Mouse (Mus musculus) forebrain, embryonic 12.5 days (tissue): ENCODE data around the gene C1qtnf4. TPM values are rescaled to one million over a fixed set of nuclear protein-coding genes. Genes with fewer than 3 reads are reported as not detected.

Experiments used
- ATAC-seq: fragments of 200-750 bp; cut with Nextera tagmentation; 2 replicates; pipeline ENCODE4 v1.8.0; 2017; ENCODE audit warnings: moderate TSS enrichment; ENCODE audit not compliant: low FRiP score
- H3K27ac ChIP-seq: fragments of 300-500 bp; sonication (generic); 2 replicates; pipeline ENCODE4 v1.5.1; 2016; ENCODE audit warnings: mild to moderate bottlenecking
- H3K27me3 ChIP-seq: fragments of 300-500 bp; sonication (generic); 2 replicates; pipeline ENCODE4 v1.6.1; 2016; ENCODE audit warnings: mild to moderate bottlenecking
- H3K36me3 ChIP-seq: fragments of 300-500 bp; sonication (generic); replicated peaks from 2 replicates; pipeline ENCODE4 v1.6.1; 2016; ENCODE audit warnings: mild to moderate bottlenecking
- H3K4me1 ChIP-seq: fragments of 300-500 bp; sonication (generic); 2 replicates; pipeline ENCODE4 v1.6.1; 2016
- H3K4me2 ChIP-seq: fragments of 300-500 bp; sonication (generic); 2 replicates; pipeline ENCODE4 v1.6.1; 2016; ENCODE audit warnings: mild to moderate bottlenecking, moderate library complexity
- H3K4me3 ChIP-seq: fragments of 300-500 bp; sonication (generic); replicated peaks from 2 replicates; pipeline ENCODE4 v1.5.1; 2016; ENCODE audit warnings: mild to moderate bottlenecking
- H3K9ac ChIP-seq: fragments of 300-500 bp; sonication (generic); 2 replicates; pipeline ENCODE4 v1.6.1; 2016; ENCODE audit warnings: mild to moderate bottlenecking
- H3K9me3 ChIP-seq: fragments of 300-500 bp; sonication (generic); 2 replicates; pipeline ENCODE4 v1.6.1; 2016
- WGBS: fragments of 180-500 bp; shearing (Covaris S2); methylation state at CpG from one replicate; pipeline ENCODE4 v1.1.7; 2016; 5-methylcytosine and 5-hydroxymethylcytosine counted together
- polyA plus RNA-seq: library from polyadenylated mRNA; unstranded; fragments of >200 nt; fragmentation: Nextera tagmentation; extraction: Ambion mirVana; gene quantifications from 2 replicates; pipeline ENCODE4 v1.2.1, GENCODE M21; 2016

C1qtnf4 gene
- polyA plus RNA-seq, 1 experiment from 2014 or later, result 28.0 TPM

DNA sequence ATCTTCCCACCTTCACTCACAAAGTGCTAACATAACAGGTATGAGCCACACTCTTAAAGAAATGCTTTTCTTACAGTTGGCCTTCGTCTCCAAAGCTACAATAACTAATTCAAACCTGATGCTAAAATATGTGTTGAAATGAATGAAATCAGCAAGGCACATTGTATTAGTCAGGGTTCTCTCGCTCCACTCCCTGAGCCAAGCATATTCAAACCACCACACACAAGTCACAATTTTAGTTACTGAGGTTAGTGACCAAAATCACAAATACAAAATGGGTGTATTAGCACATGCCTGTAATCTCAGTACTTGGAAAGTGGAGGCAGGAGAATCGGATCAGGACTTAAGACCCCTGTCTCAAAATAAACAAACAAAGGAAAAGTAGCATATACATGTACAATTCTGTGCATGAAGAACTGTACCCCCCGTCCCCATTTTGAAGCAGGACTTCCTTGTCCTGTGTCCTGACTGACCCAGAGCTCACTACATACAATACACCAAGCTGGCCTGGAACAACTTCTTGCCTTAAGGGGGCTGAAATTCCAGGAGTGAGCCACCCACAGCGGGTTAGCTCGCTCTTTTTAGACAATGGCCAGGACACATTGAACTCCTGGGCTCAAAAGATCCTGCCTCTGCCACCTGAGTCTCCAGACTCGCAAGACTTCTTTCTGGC lies 31.0 kb downstream of the C1qtnf4 start:
- ATAC-seq, result peak; percentile 16; the same call in 1 of the 2 replicates
- H3K4me2 ChIP-seq, result peak overlapping the region; percentile 81
- H3K4me1 ChIP-seq, result peaks cover 30% of the 10 kb centered on the region
- peak overlapping the region; percentile 75 for H3K27ac ChIP-seq
- WGBS, result 33% methylated on average over 7 of the region's 7 CpGs
- H3K4me3 ChIP-seq, result peak overlapping the region; percentile 66
- peaks cover 22% of the 10 kb centered on the region for H3K36me3 ChIP-seq
- no peaks in the 10 kb centered on the region for H3K27me3 ChIP-seq
- peak overlapping the region; percentile 92 for H3K9ac ChIP-seq
- H3K9me3 ChIP-seq, result no peaks in the 10 kb centered on the region

- Histone ChIP-seq H3K4me2 (peak overlapping the region; percentile 81), H3K9me3 (no peaks in the 10 kb centered on the region), H3K27me3 (0 out of 2 replicates have a peak, but pooled peaks cover 2% of the 10 kb centered on the region), H3K27ac (peak overlapping the region; percentile 75), H3K36me3 (peaks cover 17% of the 10 kb centered on the region), H3K4me3 (peak overlapping the region; percentile 66), H3K4me1 (peaks cover 30% of the 10 kb centered on the region), H3K9ac (peak overlapping the region; percentile 92)
- ATAC-seq, result peak; percentile 90
- WGBS, result under 1% methylated on average over 62 of the region's 73 CpGs
Observed at GRCm38 (mm10) chr2:90917233-90917998, 31.8 kb downstream of the C1qtnf4 start.

DNA sequence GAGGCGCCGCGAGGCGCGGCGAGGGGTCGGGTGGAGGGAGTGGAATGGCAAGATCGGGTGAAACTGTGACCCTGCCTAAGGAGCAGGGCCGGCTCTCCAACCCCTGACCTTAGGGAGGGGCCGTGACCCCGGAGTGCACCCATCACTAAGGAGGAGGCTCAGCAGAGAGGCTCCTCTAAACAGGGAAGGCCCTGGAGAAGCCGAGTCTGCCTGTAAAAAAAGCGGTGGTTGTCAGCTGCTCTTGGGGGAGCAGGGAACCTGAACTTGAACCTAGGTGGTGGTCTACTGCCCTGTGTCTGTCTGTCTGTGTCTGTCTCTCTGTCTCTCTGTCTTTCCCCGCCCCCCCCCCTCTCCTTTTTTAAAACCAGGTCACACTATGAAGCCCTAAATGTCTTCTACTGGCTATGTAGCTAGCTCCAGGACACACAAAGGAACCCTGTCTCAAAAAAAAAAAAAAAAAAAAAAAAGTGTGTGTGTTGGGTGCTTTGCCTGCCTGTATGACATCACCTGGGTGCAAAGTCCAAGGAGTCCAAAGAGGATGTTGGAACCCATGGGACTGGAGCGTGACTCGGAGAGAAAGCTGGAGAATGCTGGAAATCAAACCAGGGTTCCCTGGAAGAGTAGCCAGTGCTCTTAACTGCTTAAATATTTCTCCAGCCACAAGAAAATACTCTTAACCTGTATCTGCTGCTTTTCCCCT lies 32.5 kb downstream of the C1qtnf4 start:
- WGBS, result 13% methylated on average over 16 of the region's 16 CpGs
- H3K4me1 ChIP-seq, result peaks cover 30% of the 10 kb centered on the region
- peak overlapping the region; percentile 66 for H3K4me3 ChIP-seq
- H3K36me3 ChIP-seq, result peaks cover 10% of the 10 kb centered on the region
- peak overlapping the region; percentile 92 for H3K9ac ChIP-seq
- ATAC-seq, result no peak; the same call in 1 of the 2 replicates
- 0 out of 2 replicates have a peak, but pooled peaks cover 2% of the 10 kb centered on the region for H3K27me3 ChIP-seq
- H3K27ac ChIP-seq, result peak overlapping the region; percentile 75
- H3K4me2 ChIP-seq, result peak overlapping the region; percentile 81
- no peaks in the 10 kb centered on the region for H3K9me3 ChIP-seq

GRCm38 (mm10) chr2:90921178-90921577 lies 35.5 kb downstream of the C1qtnf4 start:
- Histone ChIP-seq H3K9ac (no peak overlapping the region), H3K4me1 (peaks cover 21% of the 10 kb centered on the region), H3K27me3 (0 out of 2 replicates have a peak, but pooled peaks cover 2% of the 10 kb centered on the region), H3K36me3 (no peaks in the 10 kb centered on the region), H3K9me3 (no peaks in the 10 kb centered on the region), H3K27ac (no peak overlapping the region), H3K4me3 (no peak overlapping the region), H3K4me2 (no peak overlapping the region)
- WGBS, result 88% methylated on average over 1 of the region's 1 CpGs
- no peak for ATAC-seq

DNA sequence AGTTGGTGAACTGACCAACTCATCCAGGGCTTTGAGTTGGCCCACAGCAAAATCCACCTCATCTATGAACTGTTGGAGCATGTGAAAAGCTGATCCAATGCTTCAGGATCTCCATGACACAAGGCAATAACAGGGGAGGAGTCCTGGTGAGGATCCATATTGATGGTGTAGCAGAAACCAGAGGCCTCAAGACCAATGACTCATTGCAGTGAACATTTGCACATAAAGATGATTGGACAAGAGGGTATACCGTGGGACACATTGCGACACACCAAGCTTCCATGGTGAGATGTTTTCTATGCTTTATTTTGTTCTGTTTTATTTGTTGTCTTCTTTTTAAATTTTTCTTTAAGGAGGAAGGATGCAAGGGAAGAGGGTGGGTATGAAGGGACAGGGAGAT lies 37.0 kb downstream of the C1qtnf4 start:
- Histone ChIP-seq H3K36me3 (no peaks in the 10 kb centered on the region), H3K4me3 (no peak overlapping the region), H3K27me3 (0 out of 2 replicates have a peak, but pooled peaks cover 2% of the 10 kb centered on the region), H3K9ac (no peak overlapping the region), H3K9me3 (no peaks in the 10 kb centered on the region), H3K4me2 (no peak overlapping the region), H3K27ac (no peak overlapping the region), H3K4me1 (peaks cover 10% of the 10 kb centered on the region)
- ATAC-seq, result no peak
- 93% methylated on average over 2 of the region's 2 CpGs for WGBS

GRCm38 (mm10) chr2:90928566-90928965 lies 42.9 kb downstream of the C1qtnf4 start:
- Histone ChIP-seq H3K4me3 (no peak overlapping the region), H3K27ac (no peak overlapping the region), H3K27me3 (no peaks in the 10 kb centered on the region), H3K9ac (no peak overlapping the region), H3K4me1 (no peaks in the 10 kb centered on the region), H3K36me3 (no peaks in the 10 kb centered on the region), H3K9me3 (no peaks in the 10 kb centered on the region), H3K4me2 (no peak overlapping the region)
- 89% methylated on average over 13 of the region's 13 CpGs for WGBS
- no peak for ATAC-seq

GRCm38 (mm10) chr2:90931829-90932228 lies 46.2 kb downstream of the C1qtnf4 start:
- Histone ChIP-seq H3K27me3 (no peaks in the 10 kb centered on the region), H3K4me2 (no peak overlapping the region), H3K27ac (no peak overlapping the region), H3K9ac (no peak overlapping the region), H3K9me3 (no peaks in the 10 kb centered on the region), H3K4me1 (no peaks in the 10 kb centered on the region), H3K36me3 (no peaks in the 10 kb centered on the region), H3K4me3 (no peak overlapping the region)
- ATAC-seq, result no peak
- WGBS, result 88% methylated on average over 8 of the region's 8 CpGs

- H3K4me3 ChIP-seq, result no peak overlapping the region
- no peak overlapping the region for H3K4me2 ChIP-seq
- H3K9me3 ChIP-seq, result no peaks in the 10 kb centered on the region
- WGBS, result 75% methylated on average over 2 of the region's 2 CpGs
- no peaks in the 10 kb centered on the region for H3K27me3 ChIP-seq
- no peaks in the 10 kb centered on the region for H3K4me1 ChIP-seq
- no peak overlapping the region for H3K9ac ChIP-seq
- no peaks in the 10 kb centered on the region for H3K36me3 ChIP-seq
- ATAC-seq, result no peak
- no peak overlapping the region for H3K27ac ChIP-seq
Observed at GRCm38 (mm10) chr2:90932273-90932672, 46.6 kb downstream of the C1qtnf4 start.

GRCm38 (mm10) chr2:90938362-90938761 lies 52.7 kb downstream of the C1qtnf4 start:
- H3K27ac ChIP-seq, result no peak overlapping the region
- no peaks in the 10 kb centered on the region for H3K27me3 ChIP-seq
- WGBS, result 76% methylated on average over 3 of the region's 3 CpGs

GRCm38 (mm10) chr2:90939750-90940149 lies 54.1 kb downstream of the C1qtnf4 start:
- peak overlapping the region; percentile 75 for H3K4me2 ChIP-seq
- H3K4me1 ChIP-seq, result peaks cover 27% of the 10 kb centered on the region
- peak overlapping the region; percentile 96 for H3K9ac ChIP-seq
- peak overlapping the region; percentile 98 for H3K4me3 ChIP-seq
- H3K27me3 ChIP-seq, result no peaks in the 10 kb centered on the region
- H3K9me3 ChIP-seq, result no peaks in the 10 kb centered on the region
- peak; percentile 71 for ATAC-seq
- WGBS, result 50% methylated on average over 8 of the region's 8 CpGs
- H3K36me3 ChIP-seq, result no peaks in the 10 kb centered on the region
- peak overlapping the region; percentile 96 for H3K27ac ChIP-seq

More at GRCm38 (mm10) chr2:90938362-90938761, 52.7 kb downstream of the C1qtnf4 start:
- no peak for ATAC-seq
- H3K9me3 ChIP-seq, result no peaks in the 10 kb centered on the region
- no peak overlapping the region for H3K9ac ChIP-seq
- peaks cover 23% of the 10 kb centered on the region for H3K4me1 ChIP-seq
- H3K36me3 ChIP-seq, result no peaks in the 10 kb centered on the region
- no peak overlapping the region for H3K4me3 ChIP-seq
- no peak overlapping the region for H3K4me2 ChIP-seq
